Mouse (Mus musculus) heart, postnatal 0 days (tissue): ENCODE data around the gene H2afz.

Experiments
- CTCF ChIP-seq: IDR thresholded peaks from 2 replicates; pipeline ENCODE4 v1.5.1; 2016; ENCODE audit warnings: antibody characterized with exemption, control low read depth, low read depth
- EP300 ChIP-seq: IDR thresholded peaks from 2 replicates; pipeline ENCODE4 v1.6.1; 2016; ENCODE audit warnings: antibody characterized with exemption, low read depth

DNA sequence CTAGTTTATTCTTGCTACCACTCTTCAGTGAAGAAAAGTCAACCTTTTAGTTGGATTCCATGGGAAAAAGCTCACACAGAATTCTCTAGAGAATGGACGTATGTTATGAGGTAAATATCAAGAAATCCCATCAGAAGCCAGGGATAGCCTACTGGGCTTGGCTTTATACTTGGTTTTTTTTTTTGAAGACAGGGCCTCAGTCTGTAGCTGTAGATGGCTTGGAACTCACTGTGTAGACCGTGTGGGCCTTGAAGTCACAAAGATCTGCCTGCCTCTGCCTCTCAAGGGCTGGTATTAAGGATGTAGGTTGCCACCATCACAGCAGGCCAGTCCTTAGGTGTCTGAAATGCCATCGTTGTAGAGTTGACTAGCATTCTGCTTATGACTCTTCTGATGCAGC, 1.7 kb upstream of the H2afz start:
- no peak for TF ChIP-seq CTCF
- no peak for TF ChIP-seq EP300
